Mouse (Mus musculus) limb, embryonic 13.5 days (tissue): ENCODE measurements around the gene Mettl24. TPM values are rescaled to one million over a fixed set of nuclear protein-coding genes. Genes with fewer than 3 reads are reported as not detected.

Experiments used
- ATAC-seq: fragments of 200-750 bp; cut with Nextera tagmentation; 2 replicates; pipeline ENCODE4 v1.8.0; 2017; ENCODE audit warnings: low read depth, moderate number of reproducible peaks, moderate TSS enrichment; ENCODE audit not compliant: low FRiP score
- H3K27ac ChIP-seq: fragments of 300-500 bp; sonication (generic); 2 replicates; pipeline ENCODE4 v1.5.1; 2015; ENCODE audit warnings: inconsistent platforms, mild to moderate bottlenecking, moderate library complexity
- H3K27me3 ChIP-seq: fragments of 300-500 bp; sonication (generic); 2 replicates; pipeline ENCODE4 v1.6.1; 2015; ENCODE audit warnings: mild to moderate bottlenecking, inconsistent platforms
- H3K36me3 ChIP-seq: fragments of 300-500 bp; sonication (generic); 2 replicates; pipeline ENCODE4 v1.6.1; 2015; ENCODE audit warnings: inconsistent platforms, mild to moderate bottlenecking, moderate library complexity
- H3K4me1 ChIP-seq: fragments of 300-500 bp; sonication (generic); 2 replicates; pipeline ENCODE4 v1.6.1; 2015; ENCODE audit warnings: inconsistent platforms
- H3K4me2 ChIP-seq: fragments of 300-500 bp; sonication (generic); replicated peaks from 2 replicates; pipeline ENCODE4 v1.6.1; 2015; ENCODE audit warnings: inconsistent platforms, mild to moderate bottlenecking, moderate library complexity
- H3K4me3 ChIP-seq: fragments of 300-500 bp; sonication (generic); 2 replicates; pipeline ENCODE4 v1.5.1; 2015; ENCODE audit warnings: moderate library complexity, mild to moderate bottlenecking, inconsistent platforms
- H3K9ac ChIP-seq: fragments of 300-500 bp; sonication (generic); 2 replicates; pipeline ENCODE4 v1.6.1; 2015; ENCODE audit warnings: mild to moderate bottlenecking, inconsistent platforms
- H3K9me3 ChIP-seq: fragments of 300-500 bp; sonication (generic); 2 replicates; pipeline ENCODE4 v1.6.1; 2016; ENCODE audit warnings: inconsistent platforms
- WGBS: fragments of 180-500 bp; shearing (Covaris S2); methylation state at CpG from one replicate; pipeline ENCODE4 v1.1.7; 2015; 5-methylcytosine and 5-hydroxymethylcytosine counted together
- polyA plus RNA-seq: library from polyadenylated mRNA; unstranded; fragments of >200 nt; fragmentation: Nextera tagmentation; extraction: Ambion mirVana; gene quantifications from 2 replicates; pipeline ENCODE4 v1.2.1, GENCODE M21; 2015

Gene Mettl24
- polyA plus RNA-seq = 1.3 and 1.6 TPM in 2 replicates

GRCm38 (mm10) chr10:40683092-40683867 is at the start of gene Mettl24:
Gene Mettl24 (plus strand): TSS chr10:40683282.
- WGBS = under 1% methylated on average over 50 of the region's 50 CpGs
- ATAC-seq = peak; percentile 85
- Histone ChIP-seq H3K27me3 (peaks cover 6% of the 10 kb centered on the region; the same call in 1 of the 2 replicates), H3K4me2 (peak within 1 kb of the TSS; percentile 98), H3K4me3 (peak within 1 kb of the TSS; percentile 63), H3K9me3 (no peaks in the 10 kb centered on the region), H3K4me1 (peaks cover 17% of the 10 kb centered on the region), H3K36me3 (no peaks in the 10 kb centered on the region), H3K27ac (no peak within 1 kb of the TSS), H3K9ac (peak within 1 kb of the TSS; percentile 83)

GRCm38 (mm10) chr10:40637331-40637730 is 45.8 kb upstream of the Mettl24 start:
- H3K4me2 ChIP-seq = no peak overlapping the region
- H3K27me3 ChIP-seq = no peaks in the 10 kb centered on the region
- no peak overlapping the region for H3K27ac ChIP-seq
- no peak overlapping the region for H3K9ac ChIP-seq
- no peaks in the 10 kb centered on the region for H3K36me3 ChIP-seq
- H3K4me1 ChIP-seq = peaks cover 26% of the 10 kb centered on the region
- ATAC-seq = no peak
- 17% methylated on average over 10 of the region's 10 CpGs for WGBS
- H3K4me3 ChIP-seq = no peak overlapping the region
- H3K9me3 ChIP-seq = no peaks in the 10 kb centered on the region

GRCm38 (mm10) chr10:40638276-40638675 is 44.8 kb upstream of the Mettl24 start:
- Histone ChIP-seq H3K4me2 (0 out of 2 replicates have a peak overlapping the region, but pooled peaks have one; percentile 3), H3K9me3 (no peaks in the 10 kb centered on the region), H3K27me3 (no peaks in the 10 kb centered on the region), H3K27ac (no peak overlapping the region), H3K9ac (no peak overlapping the region), H3K36me3 (no peaks in the 10 kb centered on the region), H3K4me1 (peaks cover 26% of the 10 kb centered on the region), H3K4me3 (no peak overlapping the region)
- peak; percentile 67; the same call in 1 of the 2 replicates for ATAC-seq
- 30% methylated on average over 7 of the region's 7 CpGs for WGBS

GRCm38 (mm10) chr10:40638823-40639819 is 44.0 kb upstream of the Mettl24 start:
- 50% methylated on average over 26 of the region's 26 CpGs for WGBS
- H3K4me1 ChIP-seq = peaks cover 26% of the 10 kb centered on the region
- no peaks in the 10 kb centered on the region for H3K27me3 ChIP-seq
- no peak for ATAC-seq
- no peak overlapping the region for H3K27ac ChIP-seq
- H3K4me3 ChIP-seq = no peak overlapping the region
- H3K9me3 ChIP-seq = no peaks in the 10 kb centered on the region
- H3K4me2 ChIP-seq = no peak overlapping the region
- H3K9ac ChIP-seq = no peak overlapping the region
- H3K36me3 ChIP-seq = no peaks in the 10 kb centered on the region

GRCm38 (mm10) chr10:40640406-40640805 is 42.7 kb upstream of the Mettl24 start:
- no peak for ATAC-seq
- Histone ChIP-seq H3K9me3 (no peaks in the 10 kb centered on the region), H3K4me1 (peaks cover 31% of the 10 kb centered on the region), H3K4me3 (no peak overlapping the region), H3K4me2 (no peak overlapping the region), H3K27ac (no peak overlapping the region), H3K27me3 (no peaks in the 10 kb centered on the region), H3K9ac (no peak overlapping the region), H3K36me3 (no peaks in the 10 kb centered on the region)
- WGBS = 93% methylated on average over 4 of the region's 4 CpGs

GRCm38 (mm10) chr10:40641901-40642300 is 41.2 kb upstream of the Mettl24 start:
- Histone ChIP-seq H3K4me2 (no peak overlapping the region), H3K27me3 (no peaks in the 10 kb centered on the region), H3K27ac (no peak overlapping the region), H3K36me3 (no peaks in the 10 kb centered on the region), H3K9ac (no peak overlapping the region), H3K9me3 (0 out of 2 replicates have a peak, but pooled peaks cover 3% of the 10 kb centered on the region), H3K4me3 (no peak overlapping the region), H3K4me1 (peaks cover 31% of the 10 kb centered on the region)
- WGBS = 69% methylated on average over 7 of the region's 7 CpGs
- no peak for ATAC-seq

GRCm38 (mm10) chr10:40643126-40643525 is 40.0 kb upstream of the Mettl24 start:
- H3K4me3 ChIP-seq = no peak overlapping the region
- H3K9ac ChIP-seq = no peak overlapping the region
- 0 out of 2 replicates have a peak, but pooled peaks cover 3% of the 10 kb centered on the region for H3K9me3 ChIP-seq
- no peaks in the 10 kb centered on the region for H3K36me3 ChIP-seq
- H3K4me2 ChIP-seq = no peak overlapping the region
- no peaks in the 10 kb centered on the region for H3K27me3 ChIP-seq
- H3K4me1 ChIP-seq = peaks cover 22% of the 10 kb centered on the region
- no peak for ATAC-seq
- 86% methylated on average over 5 of the region's 5 CpGs for WGBS
- no peak overlapping the region for H3K27ac ChIP-seq

GRCm38 (mm10) chr10:40644456-40644855 is 38.6 kb upstream of the Mettl24 start:
- Histone ChIP-seq H3K9me3 (0 out of 2 replicates have a peak, but pooled peaks cover 3% of the 10 kb centered on the region), H3K27me3 (no peaks in the 10 kb centered on the region), H3K4me2 (no peak overlapping the region), H3K4me1 (peaks cover 8% of the 10 kb centered on the region), H3K27ac (no peak overlapping the region), H3K9ac (no peak overlapping the region), H3K36me3 (no peaks in the 10 kb centered on the region), H3K4me3 (no peak overlapping the region)
- 59% methylated on average over 9 of the region's 9 CpGs for WGBS
- no peak for ATAC-seq

GRCm38 (mm10) chr10:40645346-40645745 is 37.7 kb upstream of the Mettl24 start:
- H3K9me3 ChIP-seq = 0 out of 2 replicates have a peak, but pooled peaks cover 3% of the 10 kb centered on the region
- no peak overlapping the region for H3K4me2 ChIP-seq
- 0 out of 2 replicates have a peak, but pooled peaks cover 6% of the 10 kb centered on the region for H3K4me1 ChIP-seq
- H3K4me3 ChIP-seq = no peak overlapping the region
- WGBS = 67% methylated on average over 1 of the region's 1 CpGs
- no peaks in the 10 kb centered on the region for H3K27me3 ChIP-seq
- no peak overlapping the region for H3K27ac ChIP-seq
- no peak for ATAC-seq
- no peak overlapping the region for H3K9ac ChIP-seq
- H3K36me3 ChIP-seq = no peaks in the 10 kb centered on the region

GRCm38 (mm10) chr10:40648776-40649175 is 34.3 kb upstream of the Mettl24 start:
- no peak overlapping the region for H3K4me2 ChIP-seq
- no peaks in the 10 kb centered on the region for H3K27me3 ChIP-seq
- H3K9ac ChIP-seq = no peak overlapping the region
- no peak overlapping the region for H3K4me3 ChIP-seq
- H3K27ac ChIP-seq = no peak overlapping the region
- 0 out of 2 replicates have a peak, but pooled peaks cover 3% of the 10 kb centered on the region for H3K9me3 ChIP-seq
- no peak for ATAC-seq
- WGBS = 86% methylated on average over 12 of the region's 12 CpGs
- no peaks in the 10 kb centered on the region for H3K36me3 ChIP-seq
- 0 out of 2 replicates have a peak, but pooled peaks cover 6% of the 10 kb centered on the region for H3K4me1 ChIP-seq

GRCm38 (mm10) chr10:40649634-40650033 is 33.4 kb upstream of the Mettl24 start:
- no peaks in the 10 kb centered on the region for H3K36me3 ChIP-seq
- no peak overlapping the region for H3K4me2 ChIP-seq
- H3K4me1 ChIP-seq = no peaks in the 10 kb centered on the region
- H3K9ac ChIP-seq = no peak overlapping the region
- WGBS = 21% methylated on average over 4 of the region's 4 CpGs
- no peak overlapping the region for H3K27ac ChIP-seq
- no peak for ATAC-seq
- no peaks in the 10 kb centered on the region for H3K27me3 ChIP-seq
- H3K4me3 ChIP-seq = no peak overlapping the region
- H3K9me3 ChIP-seq = 0 out of 2 replicates have a peak, but pooled peaks cover 3% of the 10 kb centered on the region

GRCm38 (mm10) chr10:40651676-40652075 is 31.4 kb upstream of the Mettl24 start:
- 76% methylated on average over 2 of the region's 2 CpGs for WGBS
- ATAC-seq = no peak

More at GRCm38 (mm10) chr10:40651676-40652075, 31.4 kb upstream of the Mettl24 start:
- Histone ChIP-seq H3K9me3 (no peaks in the 10 kb centered on the region), H3K4me3 (no peak overlapping the region), H3K27ac (no peak overlapping the region), H3K36me3 (no peaks in the 10 kb centered on the region), H3K27me3 (no peaks in the 10 kb centered on the region), H3K4me2 (no peak overlapping the region), H3K4me1 (no peaks in the 10 kb centered on the region), H3K9ac (no peak overlapping the region)
